Comparison of ENCODE assay signal across 8 mouse cellular contexts in the genomic region with DNA sequence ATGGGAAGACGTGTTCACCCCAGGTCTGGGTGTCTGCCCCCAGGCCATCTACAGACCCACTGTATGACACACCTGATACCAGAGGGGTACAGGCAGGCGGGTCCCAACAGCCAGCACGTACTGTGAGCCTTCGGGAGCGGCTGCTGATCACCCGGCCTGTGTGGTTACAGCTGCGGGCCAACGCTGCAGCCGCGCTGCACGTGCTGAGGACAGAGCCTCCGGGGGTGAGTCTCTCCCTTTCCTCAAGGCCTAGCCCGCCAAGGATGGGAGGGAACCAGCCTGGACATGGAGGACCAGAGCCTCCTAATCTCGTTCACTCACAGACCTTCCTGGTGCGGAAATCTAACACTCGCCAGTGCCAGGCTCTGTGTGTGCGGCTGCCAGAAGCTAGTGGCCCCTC. TPM values are rescaled to one million over a fixed set of nuclear protein-coding genes. Genes with fewer than 3 reads are reported as not detected.
DNase-seq lines count a peak whose midpoint lies in the region; ATAC-seq lines count a peak whose summit lies in the region.

No protein-coding gene starts in this region.

- 10% methylated on average over 17 of the region's 17 CpGs for WGBS in heart, embryonic 15.5 days
- 13% methylated on average over 17 of the region's 17 CpGs for WGBS in liver, embryonic 15.5 days (ENCODE audit: insufficient replicate concordance)

- H3K27ac ChIP-seq in heart, embryonic 15.5 days = peak overlapping the region; percentile 13; the same call in 1 of the 2 replicates
- no peak overlapping the region for H3K27ac ChIP-seq in liver, embryonic 15.5 days (replicated peaks)

- peaks cover 29% of the 10 kb centered on the region; the same call in 1 of the 2 replicates for H3K36me3 ChIP-seq in heart, embryonic 15.5 days
- H3K36me3 ChIP-seq in liver, embryonic 15.5 days (replicated peaks) = peaks cover 26% of the 10 kb centered on the region

- peak overlapping the region; percentile 31 for H3K4me3 ChIP-seq in heart, embryonic 15.5 days
- H3K4me3 ChIP-seq in liver, embryonic 15.5 days (replicated peaks) = peak overlapping the region; percentile 10; the same call in 1 of the 2 replicates

- no peaks in the 10 kb centered on the region for H3K9me3 ChIP-seq in heart, embryonic 15.5 days (replicated peaks)
- H3K9me3 ChIP-seq in liver, embryonic 15.5 days (replicated peaks) = no peaks in the 10 kb centered on the region

- H3K4me2 ChIP-seq in heart, embryonic 15.5 days = peak overlapping the region; percentile 51
- peak overlapping the region; percentile 18 for H3K4me2 ChIP-seq in liver, embryonic 15.5 days

- peak; percentile 28 for DNase-seq in gastrocnemius, postnatal 10 days
- DNase-seq in gastrocnemius, adult 8-10 months (ENCODE audit: low spot score in 2 of 2) = no peak
- peak; percentile 61 for DNase-seq in MN1 (ENCODE audit: low spot score)
- no peak for DNase-seq in right cerebral cortex, postnatal 4 days
- DNase-seq in layer of hippocampus, adult 9-11 months = no peak
- no peak for DNase-seq in gastrocnemius, postnatal 25 days

- peaks cover 28% of the 10 kb centered on the region for H3K4me1 ChIP-seq in heart, embryonic 15.5 days (replicated peaks)
- peaks cover 13% of the 10 kb centered on the region for H3K4me1 ChIP-seq in liver, embryonic 15.5 days (replicated peaks)

- H3K27me3 ChIP-seq in heart, embryonic 15.5 days = peaks cover 23% of the 10 kb centered on the region
- peaks cover 49% of the 10 kb centered on the region for H3K27me3 ChIP-seq in liver, embryonic 15.5 days

- H3K9ac ChIP-seq in heart, embryonic 15.5 days = peak overlapping the region; percentile 8; the same call in 1 of the 2 replicates
- no peak overlapping the region for H3K9ac ChIP-seq in liver, embryonic 15.5 days

- peak; percentile 33; the same call in 1 of the 2 replicates for ATAC-seq in heart, embryonic 15.5 days (replicated peaks; ENCODE audit: insufficient number of reproducible peaks, insufficient read depth, low FRiP score, low read depth)
- ATAC-seq in liver, embryonic 15.5 days (ENCODE audit: insufficient read depth) = no peak

RNA-seq across cellular contexts. Expression of a gene that starts 0.8 kb away (rescaled TPM):
- 1 to 10 TPM; 1.5 to 1.8 TPM for total RNA-seq in gastrocnemius, postnatal 10 days (2021)
- 1 to 10 TPM in 1 of 4 experiments, under 1 TPM in 3; 0.47 to 1.0 (median 0.75) TPM for total RNA-seq in gastrocnemius, adult 8-10 months (2022)
- 1.9 and 3.3 TPM in 2 replicates for polyA plus RNA-seq in heart, embryonic 15.5 days (2015; fragmentation: Nextera tagmentation; extraction: Ambion mirVana)
- 0.17 and 0.38 TPM in 2 replicates for polyA plus RNA-seq in liver, embryonic 15.5 days (2015; fragmentation: Nextera tagmentation; extraction: Ambion mirVana)
- total RNA-seq in gastrocnemius, postnatal 25 days (2021) = 1 to 10 TPM; 1.3 to 2.1 TPM

RNA-seq across cellular contexts. Expression of a gene that starts 9.9 kb away (rescaled TPM):
- total RNA-seq in gastrocnemius, postnatal 10 days (2021) = 10 to 100 TPM; 14.3 to 15.5 TPM
- 10 to 100 TPM; 14.8 to 17.6 (median 16.4) TPM for total RNA-seq in gastrocnemius, adult 8-10 months (2022)
- polyA plus RNA-seq in heart, embryonic 15.5 days (2015; fragmentation: Nextera tagmentation; extraction: Ambion mirVana) = 23.0 and 31.9 TPM in 2 replicates
- polyA plus RNA-seq in liver, embryonic 15.5 days (2015; fragmentation: Nextera tagmentation; extraction: Ambion mirVana) = 24.0 and 25.5 TPM in 2 replicates
- 10 to 100 TPM; 11.6 to 12.6 TPM for total RNA-seq in gastrocnemius, postnatal 25 days (2021)

RNA-seq across cellular contexts. Expression of a gene that starts 12.3 kb away (rescaled TPM):
- total RNA-seq in gastrocnemius, postnatal 10 days (2021) = 1 to 10 TPM in 1 of 2 experiments, under 1 TPM in 1; 0.84 to 1.3 TPM
- 1 to 10 TPM in 3 of 4 experiments, under 1 TPM in 1; 0.61 to 1.7 (median 1.4) TPM for total RNA-seq in gastrocnemius, adult 8-10 months (2022)
- 1.4 and 1.5 TPM in 2 replicates for polyA plus RNA-seq in heart, embryonic 15.5 days (2015; fragmentation: Nextera tagmentation; extraction: Ambion mirVana)
- 0.36 and 0.54 TPM in 2 replicates for polyA plus RNA-seq in liver, embryonic 15.5 days (2015; fragmentation: Nextera tagmentation; extraction: Ambion mirVana)
- total RNA-seq in gastrocnemius, postnatal 25 days (2021) = 1 to 10 TPM in 1 of 2 experiments, under 1 TPM in 1; 0.26 to 1.4 TPM

RNA-seq across cellular contexts. Expression of a gene that starts 12.4 kb away (rescaled TPM):
- 10 to 100 TPM; 21.5 to 21.9 TPM for total RNA-seq in gastrocnemius, postnatal 10 days (2021)
- total RNA-seq in gastrocnemius, adult 8-10 months (2022) = 10 to 100 TPM; 16.0 to 23.1 (median 19.5) TPM
- polyA plus RNA-seq in heart, embryonic 15.5 days (2015; fragmentation: Nextera tagmentation; extraction: Ambion mirVana) = 43.1 and 43.6 TPM in 2 replicates
- polyA plus RNA-seq in liver, embryonic 15.5 days (2015; fragmentation: Nextera tagmentation; extraction: Ambion mirVana) = 8.9 TPM in 2 replicates
- total RNA-seq in gastrocnemius, postnatal 25 days (2021) = 10 to 100 TPM; 17.9 to 20.1 TPM

RNA-seq across cellular contexts. Expression of a gene that starts 16.8 kb away (rescaled TPM):
- 10 to 100 TPM; 45.2 to 60.2 TPM for total RNA-seq in gastrocnemius, postnatal 10 days (2021)
- total RNA-seq in gastrocnemius, adult 8-10 months (2022) = 1 to 10 TPM; 5.2 to 8.9 (median 7.0) TPM
- 18.1 and 39.3 TPM in 2 replicates for polyA plus RNA-seq in heart, embryonic 15.5 days (2015; fragmentation: Nextera tagmentation; extraction: Ambion mirVana)
- polyA plus RNA-seq in liver, embryonic 15.5 days (2015; fragmentation: Nextera tagmentation; extraction: Ambion mirVana) = 3.2 and 3.7 TPM in 2 replicates
- 10 to 100 TPM; 13.8 to 23.3 TPM for total RNA-seq in gastrocnemius, postnatal 25 days (2021)

Comparison
In these comparisons a context has a peak if more than half of its experiments do, and no peak if none do; other contexts are left out.
1. DNase-seq: peak in gastrocnemius, postnatal 10 days (single experiment) and MN1 (single experiment); none in gastrocnemius, adult 8-10 months (0 of 2), right cerebral cortex, postnatal 4 days (single experiment), layer of hippocampus, adult 9-11 months (single experiment) and gastrocnemius, postnatal 25 days (single experiment).